Mouse (Mus musculus): ENCODE measurements around the gene Zcchc2. TPM values are rescaled to one million over a fixed set of nuclear protein-coding genes. Genes with fewer than 3 reads are reported as not detected.

Gene Zcchc2
- polyA plus RNA-seq, 1 experiment from 2014 or later = 1.9 TPM

DNA sequence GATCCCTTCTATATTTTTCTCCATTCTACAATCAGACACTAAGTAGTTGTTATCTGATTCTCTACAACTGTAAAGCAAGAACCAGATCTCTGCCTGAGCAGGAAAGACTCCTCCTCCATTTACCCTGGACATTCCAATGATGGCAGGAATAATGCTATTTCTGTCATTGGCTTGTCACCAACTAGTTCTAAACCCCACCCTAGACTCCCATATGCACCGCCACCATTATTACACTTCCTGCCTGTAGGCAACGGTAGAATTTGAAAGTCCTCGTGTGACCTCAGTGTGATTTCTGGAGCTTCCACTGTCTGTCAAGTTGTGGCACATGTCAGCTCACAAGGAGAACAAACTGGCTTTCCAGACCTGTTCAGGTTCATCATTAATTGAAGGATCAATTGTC, 74.1 kb downstream of the Zcchc2 start:
- no peak overlapping the region for H3K4me2 ChIP-seq (ENCODE audit: low read depth, low read length)
- no peak for DNase-seq (ENCODE audit: low spot score)
- 52% methylated on average over 3 of the region's 3 CpGs for WGBS

DNA sequence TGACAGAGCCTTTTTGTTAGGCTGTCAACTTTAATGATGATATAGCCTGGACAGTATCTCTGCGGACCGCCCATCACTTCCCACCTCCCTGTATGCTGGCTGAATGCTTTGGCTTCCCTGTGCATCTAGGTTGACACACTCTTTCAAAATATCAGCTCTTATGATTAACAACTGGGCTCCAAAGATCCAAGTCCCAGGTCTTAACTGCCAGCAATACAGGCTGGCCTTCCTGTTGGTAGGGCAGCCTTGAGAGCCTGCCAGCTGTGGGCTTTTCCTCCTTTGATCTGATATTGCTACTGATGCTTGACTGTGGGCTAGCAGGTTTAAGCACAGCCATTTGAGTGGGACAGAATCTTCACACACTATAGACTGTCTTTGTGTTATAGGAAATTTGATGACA, 74.5 kb downstream of the Zcchc2 start:
- ATAC-seq (replicated peaks; ENCODE audit: insufficient number of reproducible peaks, low FRiP score, low TSS enrichment, low read depth) (no peak), DNase-seq (ENCODE audit: low spot score) (no peak)
- Histone ChIP-seq H3K27ac (replicated peaks; ENCODE audit: low read depth, low read length) (no peak overlapping the region), H3K4me1 (ENCODE audit: control insufficient read depth, insufficient read depth, low read length) (no peaks in the 10 kb centered on the region), H3K27me3 (ENCODE audit: control insufficient read depth, insufficient read depth, low read length) (no peaks in the 10 kb centered on the region), H3K9ac (replicated peaks; ENCODE audit: low read length) (no peak overlapping the region), H3K9me3 (replicated peaks; ENCODE audit: control insufficient read depth, low read length) (no peaks in the 10 kb centered on the region), H3K36me3 (replicated peaks; ENCODE audit: control insufficient read depth, insufficient read depth, low read depth, low read length) (no peaks in the 10 kb centered on the region), H3K4me2 (ENCODE audit: low read depth, low read length) (no peak overlapping the region), H3K4me3 (ENCODE audit: low read depth, low read length) (no peak overlapping the region)
- WGBS = 92% methylated on average over 2 of the region's 2 CpGs

More for the DNA sequence above, 74.1 kb downstream of the Zcchc2 start:
- no peak overlapping the region for H3K4me3 ChIP-seq (ENCODE audit: low read depth, low read length)
- H3K9ac ChIP-seq (replicated peaks; ENCODE audit: low read length) = no peak overlapping the region
- no peaks in the 10 kb centered on the region for H3K9me3 ChIP-seq (replicated peaks; ENCODE audit: control insufficient read depth, low read length)
- no peaks in the 10 kb centered on the region for H3K4me1 ChIP-seq (ENCODE audit: control insufficient read depth, insufficient read depth, low read length)
- H3K27me3 ChIP-seq (ENCODE audit: control insufficient read depth, insufficient read depth, low read length) = no peaks in the 10 kb centered on the region
- H3K27ac ChIP-seq (replicated peaks; ENCODE audit: low read depth, low read length) = no peak overlapping the region
- no peak for ATAC-seq (replicated peaks; ENCODE audit: insufficient number of reproducible peaks, low FRiP score, low TSS enrichment, low read depth)
- H3K36me3 ChIP-seq (replicated peaks; ENCODE audit: control insufficient read depth, insufficient read depth, low read depth, low read length) = no peaks in the 10 kb centered on the region

DNA sequence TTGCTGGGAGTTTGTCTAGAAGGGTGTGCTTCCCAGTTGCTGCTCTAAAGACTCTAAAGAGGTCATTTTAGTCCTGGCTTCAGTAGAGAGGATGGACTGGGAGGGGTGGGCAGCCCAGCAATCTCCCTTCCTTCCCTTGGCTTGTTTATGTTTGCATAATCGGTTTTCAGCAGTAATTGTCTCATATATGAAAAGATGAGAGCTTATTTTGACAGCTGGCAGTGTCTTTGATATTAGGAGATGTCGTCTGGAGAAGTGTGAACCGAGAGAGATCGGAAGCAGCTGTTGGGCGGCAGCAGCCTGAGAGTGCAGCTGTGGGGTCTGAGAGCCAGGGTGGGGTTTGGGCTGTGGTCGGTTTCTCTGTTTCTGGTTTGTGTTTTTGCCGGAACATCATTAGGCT, 75.5 kb downstream of the Zcchc2 start:
- WGBS = 33% methylated on average over 7 of the region's 7 CpGs
- no peaks in the 10 kb centered on the region for H3K9me3 ChIP-seq (replicated peaks; ENCODE audit: control insufficient read depth, low read length)
- DNase-seq (ENCODE audit: low spot score) (peak; percentile 36), ATAC-seq (replicated peaks; ENCODE audit: insufficient number of reproducible peaks, low FRiP score, low TSS enrichment, low read depth) (0 out of 2 replicates have a peak, but pooled peaks have one; percentile 29)
- no peak overlapping the region for H3K4me3 ChIP-seq (ENCODE audit: low read depth, low read length)
- H3K4me1 ChIP-seq (ENCODE audit: control insufficient read depth, insufficient read depth, low read length) = no peaks in the 10 kb centered on the region
- no peak overlapping the region for H3K27ac ChIP-seq (replicated peaks; ENCODE audit: low read depth, low read length)
- no peaks in the 10 kb centered on the region for H3K27me3 ChIP-seq (ENCODE audit: control insufficient read depth, insufficient read depth, low read length)
- H3K36me3 ChIP-seq (replicated peaks; ENCODE audit: control insufficient read depth, insufficient read depth, low read depth, low read length) = no peaks in the 10 kb centered on the region
- no peak overlapping the region for H3K9ac ChIP-seq (replicated peaks; ENCODE audit: low read length)
- H3K4me2 ChIP-seq (ENCODE audit: low read depth, low read length) = no peak overlapping the region

DNA sequence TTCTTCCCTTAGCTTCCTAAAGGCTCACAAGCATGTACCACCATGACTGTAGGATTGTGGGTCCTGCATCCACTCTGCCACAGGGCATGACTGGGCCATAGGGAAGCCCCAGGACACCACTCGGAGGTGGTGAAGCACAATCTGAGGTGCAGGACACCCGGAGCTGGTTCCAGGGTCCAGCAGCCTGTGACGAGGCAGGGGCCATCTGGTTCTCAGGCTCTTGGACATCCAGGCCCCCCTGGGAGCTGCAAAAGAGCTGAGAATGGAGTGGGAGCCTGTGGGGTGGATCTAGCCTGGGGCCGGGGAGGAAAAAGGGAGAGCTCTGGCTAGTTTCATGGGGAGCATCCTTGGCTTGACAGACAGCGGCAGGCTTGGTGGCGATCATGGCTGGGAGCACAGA, 77.1 kb downstream of the Zcchc2 start:
- no peak overlapping the region for H3K27ac ChIP-seq (replicated peaks; ENCODE audit: low read depth, low read length)
- ATAC-seq (replicated peaks; ENCODE audit: insufficient number of reproducible peaks, low FRiP score, low TSS enrichment, low read depth) (no peak), DNase-seq (ENCODE audit: low spot score) (no peak)
- no peak overlapping the region for H3K4me2 ChIP-seq (ENCODE audit: low read depth, low read length)
- H3K9me3 ChIP-seq (replicated peaks; ENCODE audit: control insufficient read depth, low read length) = no peaks in the 10 kb centered on the region
- H3K36me3 ChIP-seq (replicated peaks; ENCODE audit: control insufficient read depth, insufficient read depth, low read depth, low read length) = no peaks in the 10 kb centered on the region
- 75% methylated on average over 6 of the region's 6 CpGs for WGBS
- H3K9ac ChIP-seq (replicated peaks; ENCODE audit: low read length) = no peak overlapping the region
- H3K4me3 ChIP-seq (ENCODE audit: low read depth, low read length) = no peak overlapping the region
- no peaks in the 10 kb centered on the region; the same call in 1 of the 2 replicates for H3K4me1 ChIP-seq (ENCODE audit: control insufficient read depth, insufficient read depth, low read length)
- no peaks in the 10 kb centered on the region for H3K27me3 ChIP-seq (ENCODE audit: control insufficient read depth, insufficient read depth, low read length)

DNA sequence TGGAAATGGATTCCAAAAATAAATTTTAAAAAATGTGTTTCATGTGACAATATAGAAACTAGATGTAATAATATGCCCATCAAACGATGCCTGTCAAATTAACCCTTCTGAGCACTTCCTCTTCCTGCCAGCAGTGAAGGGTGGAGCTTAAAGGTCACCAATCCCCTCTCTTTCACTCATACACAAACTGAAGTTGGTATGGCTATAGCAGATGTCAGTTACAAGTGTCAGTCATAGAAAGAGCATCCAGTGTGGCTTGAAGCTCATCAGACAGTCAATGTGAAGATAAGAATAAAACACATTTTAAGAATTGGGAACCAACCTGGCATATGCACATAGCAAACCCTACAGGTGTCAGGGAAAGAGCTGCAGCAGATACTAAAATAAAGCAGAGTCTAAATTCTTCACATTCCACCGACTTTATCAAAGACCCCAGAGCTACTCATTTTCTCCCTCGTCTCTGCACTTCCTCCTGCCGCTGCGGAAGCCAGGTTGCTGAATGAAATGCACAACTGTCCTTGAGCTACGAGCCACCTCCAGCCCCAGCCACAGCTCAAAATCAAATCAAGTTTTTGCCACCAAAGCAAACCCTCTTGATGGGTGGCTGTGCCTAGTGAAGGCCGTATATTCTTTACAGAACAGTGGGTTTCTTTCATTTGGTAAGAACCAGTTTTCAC, 79.8 kb downstream of the Zcchc2 start:
- 62% methylated on average over 7 of the region's 7 CpGs for WGBS
- Histone ChIP-seq H3K9me3 (replicated peaks; ENCODE audit: control insufficient read depth, low read length) (no peaks in the 10 kb centered on the region), H3K4me1 (ENCODE audit: control insufficient read depth, insufficient read depth, low read length) (no peaks in the 10 kb centered on the region; the same call in 1 of the 2 replicates), H3K4me3 (ENCODE audit: low read depth, low read length) (no peak overlapping the region), H3K27me3 (ENCODE audit: control insufficient read depth, insufficient read depth, low read length) (no peaks in the 10 kb centered on the region), H3K27ac (replicated peaks; ENCODE audit: low read depth, low read length) (no peak overlapping the region), H3K4me2 (ENCODE audit: low read depth, low read length) (no peak overlapping the region), H3K9ac (replicated peaks; ENCODE audit: low read length) (no peak overlapping the region), H3K36me3 (replicated peaks; ENCODE audit: control insufficient read depth, insufficient read depth, low read depth, low read length) (no peaks in the 10 kb centered on the region)
- ATAC-seq (replicated peaks; ENCODE audit: insufficient number of reproducible peaks, low FRiP score, low TSS enrichment, low read depth) (no peak), DNase-seq (ENCODE audit: low spot score) (no peak)

DNA sequence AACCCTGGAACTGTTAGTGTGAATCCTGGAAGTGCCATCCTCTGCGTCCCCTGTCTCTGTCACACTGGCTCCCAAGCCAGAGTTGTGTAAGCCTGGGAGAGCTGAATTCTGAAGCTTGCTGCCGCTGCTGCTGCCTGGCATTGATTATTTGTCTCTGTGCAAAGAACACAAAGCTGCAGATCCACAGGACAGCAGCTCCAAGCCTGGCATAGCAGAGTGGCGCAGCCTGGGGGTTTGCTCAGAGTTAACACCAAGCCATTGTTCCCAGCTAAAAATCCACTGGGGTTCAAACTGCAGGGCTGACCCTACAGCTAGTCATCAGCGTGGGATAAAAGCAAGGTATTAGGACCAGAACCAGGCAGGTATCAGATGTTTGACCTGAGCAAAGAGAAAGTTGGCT, 80.6 kb downstream of the Zcchc2 start:
- no peak overlapping the region for H3K27ac ChIP-seq (replicated peaks; ENCODE audit: low read depth, low read length)
- WGBS = 55% methylated on average over 4 of the region's 4 CpGs
- ATAC-seq (replicated peaks; ENCODE audit: insufficient number of reproducible peaks, low FRiP score, low TSS enrichment, low read depth) (no peak), DNase-seq (ENCODE audit: low spot score) (no peak)
- H3K9me3 ChIP-seq (replicated peaks; ENCODE audit: control insufficient read depth, low read length) = no peaks in the 10 kb centered on the region
- no peak overlapping the region for H3K4me3 ChIP-seq (ENCODE audit: low read depth, low read length)
- no peaks in the 10 kb centered on the region; the same call in 1 of the 2 replicates for H3K4me1 ChIP-seq (ENCODE audit: control insufficient read depth, insufficient read depth, low read length)
- no peak overlapping the region for H3K4me2 ChIP-seq (ENCODE audit: low read depth, low read length)
- no peaks in the 10 kb centered on the region for H3K36me3 ChIP-seq (replicated peaks; ENCODE audit: control insufficient read depth, insufficient read depth, low read depth, low read length)
- no peaks in the 10 kb centered on the region for H3K27me3 ChIP-seq (ENCODE audit: control insufficient read depth, insufficient read depth, low read length)
- H3K9ac ChIP-seq (replicated peaks; ENCODE audit: low read length) = no peak overlapping the region

DNA sequence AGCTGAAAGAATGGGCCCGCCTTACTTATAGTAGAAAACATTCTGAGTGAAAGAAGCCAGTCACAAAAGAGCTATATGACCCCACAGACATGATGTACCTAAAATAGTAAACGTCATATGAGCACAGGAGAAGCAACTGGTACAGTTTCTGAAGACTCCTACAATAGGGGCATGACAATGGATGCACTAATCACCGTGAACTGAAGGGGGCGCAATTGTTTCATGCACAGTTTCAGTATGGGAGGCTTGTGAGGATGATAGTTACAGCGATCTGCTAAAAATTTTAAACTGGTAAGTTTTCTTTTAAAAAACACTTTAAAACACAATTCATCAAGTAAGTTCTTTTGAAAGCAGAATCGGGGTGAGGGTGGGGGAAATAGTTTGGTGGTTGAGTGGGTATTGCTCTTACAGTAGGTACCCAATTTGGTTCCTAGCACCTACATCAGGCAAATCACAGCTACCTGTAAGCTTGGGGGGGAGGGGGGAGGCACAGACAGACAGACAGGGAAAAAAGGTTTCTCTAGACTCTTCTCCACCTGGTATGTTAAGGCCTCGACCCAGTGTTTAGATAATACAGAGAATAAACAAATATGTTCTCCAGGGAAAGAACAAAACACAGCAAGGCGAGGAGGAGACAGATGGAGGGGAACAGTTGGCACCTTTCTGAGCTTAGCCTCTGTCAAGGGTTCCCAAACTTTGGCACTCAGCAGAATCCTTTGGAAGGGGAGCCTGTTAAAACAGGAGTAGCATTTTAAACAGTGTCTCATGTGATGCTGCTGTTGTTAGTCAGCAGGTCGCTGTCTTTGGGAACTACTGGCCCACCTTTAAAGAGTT, 81.2 kb downstream of the Zcchc2 start:
- Histone ChIP-seq H3K4me3 (ENCODE audit: low read depth, low read length) (no peak overlapping the region), H3K9ac (replicated peaks; ENCODE audit: low read length) (no peak overlapping the region)
- 11% methylated on average over 9 of the region's 9 CpGs for WGBS

DNA sequence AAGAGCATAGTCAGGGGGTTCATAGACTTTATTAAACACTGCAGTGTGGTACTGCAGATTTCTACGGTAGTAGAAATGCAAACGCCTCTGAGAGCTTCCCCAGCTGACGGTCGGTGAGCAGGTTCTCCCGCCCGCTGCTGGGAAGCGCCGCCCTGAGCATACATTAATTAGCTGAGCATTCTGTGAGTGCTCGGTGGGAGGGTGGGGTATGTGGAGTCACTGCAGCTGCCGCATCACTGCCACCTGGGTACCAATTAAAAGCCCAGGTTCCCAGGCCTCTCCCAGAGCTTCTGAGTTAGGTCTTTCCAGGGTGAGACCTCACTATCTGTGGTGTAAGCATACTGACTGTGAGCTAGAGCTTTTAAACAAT, 81.8 kb downstream of the Zcchc2 start:
- no peaks in the 10 kb centered on the region for H3K27me3 ChIP-seq (ENCODE audit: control insufficient read depth, insufficient read depth, low read length)
- H3K9me3 ChIP-seq (replicated peaks; ENCODE audit: control insufficient read depth, low read length) = no peaks in the 10 kb centered on the region
- no peak overlapping the region for H3K4me3 ChIP-seq (ENCODE audit: low read depth, low read length)
- no peak overlapping the region for H3K27ac ChIP-seq (replicated peaks; ENCODE audit: low read depth, low read length)
- peak overlapping the region; percentile 19; the same call in 1 of the 2 replicates for H3K4me2 ChIP-seq (ENCODE audit: low read depth, low read length)
- ATAC-seq (replicated peaks; ENCODE audit: insufficient number of reproducible peaks, low FRiP score, low TSS enrichment, low read depth) = peak; percentile 54
- 5% methylated on average over 10 of the region's 10 CpGs for WGBS
- H3K4me1 ChIP-seq (ENCODE audit: control insufficient read depth, insufficient read depth, low read length) = no peaks in the 10 kb centered on the region; the same call in 1 of the 2 replicates
- no peak overlapping the region for H3K9ac ChIP-seq (replicated peaks; ENCODE audit: low read length)
- no peaks in the 10 kb centered on the region for H3K36me3 ChIP-seq (replicated peaks; ENCODE audit: control insufficient read depth, insufficient read depth, low read depth, low read length)
- peak; percentile 40 for DNase-seq (ENCODE audit: low spot score)

More for the DNA sequence above, 81.2 kb downstream of the Zcchc2 start:
- Histone ChIP-seq H3K27ac (replicated peaks; ENCODE audit: low read depth, low read length) (no peak overlapping the region), H3K9me3 (replicated peaks; ENCODE audit: control insufficient read depth, low read length) (no peaks in the 10 kb centered on the region), H3K4me2 (ENCODE audit: low read depth, low read length) (peak overlapping the region; percentile 19; the same call in 1 of the 2 replicates), H3K4me1 (ENCODE audit: control insufficient read depth, insufficient read depth, low read length) (no peaks in the 10 kb centered on the region; the same call in 1 of the 2 replicates), H3K36me3 (replicated peaks; ENCODE audit: control insufficient read depth, insufficient read depth, low read depth, low read length) (no peaks in the 10 kb centered on the region), H3K27me3 (ENCODE audit: control insufficient read depth, insufficient read depth, low read length) (no peaks in the 10 kb centered on the region)
- no peak for ATAC-seq (replicated peaks; ENCODE audit: insufficient number of reproducible peaks, low FRiP score, low TSS enrichment, low read depth)
- peak; percentile 87 for DNase-seq (ENCODE audit: low spot score)

All from embryonic facial prominence, embryonic 11.5 days (tissue).